Mouse (Mus musculus): Measurements from ENCODE around the gene Coro7. TPM values are rescaled to one million over a fixed set of nuclear protein-coding genes. Genes with fewer than 3 reads are reported as not detected.

Coro7 gene
- polyA plus RNA-seq, 1 experiment from 2014 or later = 23.3 TPM

DNA sequence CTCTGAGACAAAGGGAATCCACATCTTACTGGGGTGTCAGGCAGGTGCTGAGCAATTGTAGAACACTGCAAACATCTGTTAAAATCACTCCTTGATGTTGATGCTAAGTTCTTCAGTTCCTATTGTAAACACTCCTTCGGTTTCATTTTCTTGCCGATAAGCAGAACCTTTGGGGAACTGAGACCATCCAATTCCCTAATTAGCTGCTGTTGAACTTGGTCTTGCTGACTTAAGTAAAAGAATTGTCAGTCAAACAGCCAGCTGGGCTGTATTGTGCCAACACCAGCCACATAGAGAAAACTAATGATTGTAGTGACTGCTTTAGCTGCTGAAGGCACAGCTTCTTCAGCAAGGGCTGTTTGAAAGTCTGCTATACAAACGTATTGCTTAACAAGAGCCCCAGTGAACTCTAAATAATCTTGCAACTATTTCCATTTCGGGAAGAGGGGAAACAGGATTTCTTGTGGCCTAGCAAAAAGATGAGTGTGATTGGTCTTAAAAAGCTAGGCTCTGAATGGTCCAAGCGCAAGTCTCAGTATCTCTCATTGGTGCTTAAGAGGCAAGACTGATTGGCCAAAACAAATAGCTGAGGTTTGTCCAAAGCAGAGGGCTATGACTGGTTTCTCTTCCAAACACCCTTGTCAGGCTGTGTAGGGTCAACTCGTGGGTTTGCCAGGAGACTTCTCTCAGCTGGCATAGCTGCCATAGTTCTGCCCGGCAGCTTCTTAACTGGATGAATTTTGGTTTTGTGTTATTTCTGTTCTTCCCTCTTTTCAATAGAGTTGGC, 42.7 kb upstream of the Coro7 start:
- no peak for ATAC-seq (replicated peaks; ENCODE audit: low FRiP score)
- Histone ChIP-seq H3K4me1 (replicated peaks; ENCODE audit: control insufficient read depth, insufficient read depth, low read length) (no peaks in the 10 kb centered on the region; the same call in 1 of the 2 replicates), H3K36me3 (ENCODE audit: control insufficient read depth, insufficient read depth, low read length) (no peaks in the 10 kb centered on the region), H3K27me3 (ENCODE audit: control insufficient read depth, insufficient read depth, low read length) (no peaks in the 10 kb centered on the region), H3K9ac (ENCODE audit: low read length) (no peak overlapping the region), H3K9me3 (ENCODE audit: control insufficient read depth, low read length) (no peaks in the 10 kb centered on the region), H3K27ac (ENCODE audit: low read depth, low read length) (no peak overlapping the region), H3K4me3 (ENCODE audit: low read depth, low read length) (no peak overlapping the region), H3K4me2 (ENCODE audit: low read depth, low read length, severe bottlenecking) (no peak overlapping the region)
- 79% methylated on average over 7 of the region's 7 CpGs for WGBS
- no peak for DNase-seq (ENCODE audit: low spot score)

DNA sequence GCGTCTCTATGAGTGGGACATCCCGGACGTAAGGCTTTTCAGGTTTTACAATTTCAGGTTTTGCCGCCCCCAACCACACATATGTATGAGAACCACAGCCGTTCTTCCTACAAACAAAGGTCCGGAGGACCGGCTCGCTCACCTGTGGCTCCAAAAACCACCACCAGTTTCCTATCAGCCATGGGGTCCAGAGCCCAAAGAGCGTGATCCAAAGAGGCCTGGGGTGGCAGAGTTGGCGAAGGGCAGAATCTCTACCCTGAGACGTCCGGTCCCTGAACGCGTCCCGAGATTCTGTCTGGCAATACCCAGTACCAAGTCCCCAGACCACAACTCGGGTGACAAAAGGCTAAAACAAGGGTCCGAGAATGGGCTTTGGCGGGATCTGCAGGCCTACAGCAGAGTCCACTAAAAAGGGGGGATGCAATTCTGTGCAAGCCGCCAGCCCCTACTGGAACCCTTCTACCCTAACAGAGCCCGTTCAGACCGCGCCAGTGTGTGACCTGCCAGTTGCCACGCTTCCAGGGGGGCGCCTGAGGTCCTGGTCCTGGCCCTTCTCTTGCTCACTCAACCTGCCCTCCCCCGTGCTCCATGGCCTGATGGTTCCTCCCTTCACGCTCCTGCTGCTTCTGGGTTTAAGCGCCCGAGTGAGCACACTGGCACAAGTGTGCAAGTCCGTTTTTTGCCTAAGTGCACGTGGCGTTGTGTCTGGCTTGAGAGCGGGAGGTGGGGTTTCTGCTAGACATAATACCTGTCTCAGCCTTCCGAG, 39.4 kb upstream of the Coro7 start, which contains the start of gene Nmral1:
TSS of gene Nmral1 (minus strand) at position 604 of the 766 bp plus-strand sequence.
- H3K9ac ChIP-seq (ENCODE audit: low read length) = peak within 1 kb of the TSS; percentile 85
- no peaks in the 10 kb centered on the region for H3K9me3 ChIP-seq (ENCODE audit: control insufficient read depth, low read length)
- peak within 1 kb of the TSS; percentile 60 for H3K4me2 ChIP-seq (ENCODE audit: low read depth, low read length, severe bottlenecking)
- H3K27ac ChIP-seq (ENCODE audit: low read depth, low read length) = peak within 1 kb of the TSS; percentile 81
- H3K36me3 ChIP-seq (ENCODE audit: control insufficient read depth, insufficient read depth, low read length) = peaks cover 14% of the 10 kb centered on the region; the same call in 1 of the 2 replicates
- no peaks in the 10 kb centered on the region; the same call in 1 of the 2 replicates for H3K4me1 ChIP-seq (replicated peaks; ENCODE audit: control insufficient read depth, insufficient read depth, low read length)
- ATAC-seq (replicated peaks; ENCODE audit: low FRiP score) = peak; percentile 90
- peak within 1 kb of the TSS; percentile 51 for H3K4me3 ChIP-seq (ENCODE audit: low read depth, low read length)
- peak; percentile 87 for DNase-seq (ENCODE audit: low spot score)
- no peaks in the 10 kb centered on the region for H3K27me3 ChIP-seq (ENCODE audit: control insufficient read depth, insufficient read depth, low read length)
- WGBS = 15% methylated on average over 33 of the region's 33 CpGs

DNA sequence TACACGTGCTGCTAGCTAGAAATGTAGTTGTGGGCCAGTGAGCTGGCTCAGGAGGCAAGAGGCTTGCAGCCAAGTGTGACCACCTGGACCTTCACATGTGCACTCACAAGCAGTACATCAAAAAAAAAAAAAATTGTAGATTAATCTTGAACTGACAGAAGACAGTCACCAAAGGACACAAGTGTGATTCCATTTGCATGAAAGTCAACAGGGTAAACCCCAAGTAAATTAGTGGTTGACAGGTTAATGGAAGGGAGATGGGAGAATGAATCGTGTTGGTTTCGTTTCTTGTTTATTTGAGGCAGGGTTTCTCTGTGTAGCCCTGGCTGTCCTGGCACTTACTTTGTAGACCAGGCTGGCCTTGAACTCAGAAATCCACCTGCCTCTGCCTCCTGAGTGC, 38.3 kb upstream of the Coro7 start:
- no peak for DNase-seq (ENCODE audit: low spot score)
- peak overlapping the region; percentile 51 for H3K4me3 ChIP-seq (ENCODE audit: low read depth, low read length)
- no peak overlapping the region for H3K27ac ChIP-seq (ENCODE audit: low read depth, low read length)
- H3K4me2 ChIP-seq (ENCODE audit: low read depth, low read length, severe bottlenecking) = peak overlapping the region; percentile 60
- H3K4me1 ChIP-seq (replicated peaks; ENCODE audit: control insufficient read depth, insufficient read depth, low read length) = no peaks in the 10 kb centered on the region; the same call in 1 of the 2 replicates
- 77% methylated on average over 3 of the region's 3 CpGs for WGBS
- ATAC-seq (replicated peaks; ENCODE audit: low FRiP score) = no peak
- H3K9me3 ChIP-seq (ENCODE audit: control insufficient read depth, low read length) = no peaks in the 10 kb centered on the region
- H3K27me3 ChIP-seq (ENCODE audit: control insufficient read depth, insufficient read depth, low read length) = no peaks in the 10 kb centered on the region
- H3K9ac ChIP-seq (ENCODE audit: low read length) = peak overlapping the region; percentile 85
- H3K36me3 ChIP-seq (ENCODE audit: control insufficient read depth, insufficient read depth, low read length) = peaks cover 15% of the 10 kb centered on the region; the same call in 1 of the 2 replicates

- H3K9ac ChIP-seq (ENCODE audit: low read length) = no peak overlapping the region
- peaks cover 20% of the 10 kb centered on the region; the same call in 1 of the 2 replicates for H3K36me3 ChIP-seq (ENCODE audit: control insufficient read depth, insufficient read depth, low read length)
- no peaks in the 10 kb centered on the region for H3K9me3 ChIP-seq (ENCODE audit: control insufficient read depth, low read length)
- peak; percentile 43 for DNase-seq (ENCODE audit: low spot score)
- H3K4me3 ChIP-seq (ENCODE audit: low read depth, low read length) = no peak overlapping the region
- no peak overlapping the region for H3K4me2 ChIP-seq (ENCODE audit: low read depth, low read length, severe bottlenecking)
- no peak for ATAC-seq (replicated peaks; ENCODE audit: low FRiP score)
- H3K27me3 ChIP-seq (ENCODE audit: control insufficient read depth, insufficient read depth, low read length) = no peaks in the 10 kb centered on the region
- H3K27ac ChIP-seq (ENCODE audit: low read depth, low read length) = no peak overlapping the region
- no peaks in the 10 kb centered on the region for H3K4me1 ChIP-seq (replicated peaks; ENCODE audit: control insufficient read depth, insufficient read depth, low read length)
- WGBS = 93% methylated on average over 17 of the region's 17 CpGs
Measured at GRCm38 (mm10) chr16:4713861-4714710, 34.5 kb upstream of the Coro7 start.

GRCm38 (mm10) chr16:4711173-4711572, 31.6 kb upstream of the Coro7 start:
- H3K4me2 ChIP-seq (ENCODE audit: low read depth, low read length, severe bottlenecking) = no peak overlapping the region
- H3K4me3 ChIP-seq (ENCODE audit: low read depth, low read length) = no peak overlapping the region
- DNase-seq (ENCODE audit: low spot score) = no peak
- H3K27me3 ChIP-seq (ENCODE audit: control insufficient read depth, insufficient read depth, low read length) = no peaks in the 10 kb centered on the region
- ATAC-seq (replicated peaks; ENCODE audit: low FRiP score) = no peak
- H3K9ac ChIP-seq (ENCODE audit: low read length) = no peak overlapping the region
- no peak overlapping the region for H3K27ac ChIP-seq (ENCODE audit: low read depth, low read length)
- H3K4me1 ChIP-seq (replicated peaks; ENCODE audit: control insufficient read depth, insufficient read depth, low read length) = no peaks in the 10 kb centered on the region
- H3K36me3 ChIP-seq (ENCODE audit: control insufficient read depth, insufficient read depth, low read length) = peaks cover 20% of the 10 kb centered on the region; the same call in 1 of the 2 replicates
- H3K9me3 ChIP-seq (ENCODE audit: control insufficient read depth, low read length) = no peaks in the 10 kb centered on the region
- 97% methylated on average over 4 of the region's 4 CpGs for WGBS

- no peak for DNase-seq (ENCODE audit: low spot score)
- H3K36me3 ChIP-seq (ENCODE audit: control insufficient read depth, insufficient read depth, low read length) = peaks cover 12% of the 10 kb centered on the region; the same call in 1 of the 2 replicates
- H3K9me3 ChIP-seq (ENCODE audit: control insufficient read depth, low read length) = no peaks in the 10 kb centered on the region
- 79% methylated on average over 4 of the region's 4 CpGs for WGBS
- ATAC-seq (replicated peaks; ENCODE audit: low FRiP score) = no peak
- H3K4me1 ChIP-seq (replicated peaks; ENCODE audit: control insufficient read depth, insufficient read depth, low read length) = no peaks in the 10 kb centered on the region
- H3K27me3 ChIP-seq (ENCODE audit: control insufficient read depth, insufficient read depth, low read length) = no peaks in the 10 kb centered on the region
- no peak overlapping the region for H3K9ac ChIP-seq (ENCODE audit: low read length)
- H3K4me2 ChIP-seq (ENCODE audit: low read depth, low read length, severe bottlenecking) = no peak overlapping the region
- H3K4me3 ChIP-seq (ENCODE audit: low read depth, low read length) = no peak overlapping the region
- no peak overlapping the region for H3K27ac ChIP-seq (ENCODE audit: low read depth, low read length)
Measured at GRCm38 (mm10) chr16:4705541-4705940, 26.0 kb upstream of the Coro7 start.

GRCm38 (mm10) chr16:4702646-4703045, 23.1 kb upstream of the Coro7 start:
- Histone ChIP-seq H3K36me3 (ENCODE audit: control insufficient read depth, insufficient read depth, low read length) (peaks cover 12% of the 10 kb centered on the region; the same call in 1 of the 2 replicates), H3K27ac (ENCODE audit: low read depth, low read length) (no peak overlapping the region), H3K9ac (ENCODE audit: low read length) (no peak overlapping the region), H3K27me3 (ENCODE audit: control insufficient read depth, insufficient read depth, low read length) (no peaks in the 10 kb centered on the region), H3K4me1 (replicated peaks; ENCODE audit: control insufficient read depth, insufficient read depth, low read length) (no peaks in the 10 kb centered on the region), H3K4me2 (ENCODE audit: low read depth, low read length, severe bottlenecking) (no peak overlapping the region), H3K9me3 (ENCODE audit: control insufficient read depth, low read length) (no peaks in the 10 kb centered on the region), H3K4me3 (ENCODE audit: low read depth, low read length) (no peak overlapping the region)
- DNase-seq (ENCODE audit: low spot score) (no peak), ATAC-seq (replicated peaks; ENCODE audit: low FRiP score) (no peak)
- WGBS = 94% methylated on average over 1 of the region's 1 CpGs

- H3K4me1 ChIP-seq (replicated peaks; ENCODE audit: control insufficient read depth, insufficient read depth, low read length) = no peaks in the 10 kb centered on the region
- no peak for ATAC-seq (replicated peaks; ENCODE audit: low FRiP score)
- peaks cover 12% of the 10 kb centered on the region; the same call in 1 of the 2 replicates for H3K36me3 ChIP-seq (ENCODE audit: control insufficient read depth, insufficient read depth, low read length)
Measured at GRCm38 (mm10) chr16:4701211-4701610, 21.6 kb upstream of the Coro7 start.

More at GRCm38 (mm10) chr16:4701211-4701610, 21.6 kb upstream of the Coro7 start:
- no peak overlapping the region for H3K27ac ChIP-seq (ENCODE audit: low read depth, low read length)
- no peak overlapping the region for H3K9ac ChIP-seq (ENCODE audit: low read length)
- no peak overlapping the region for H3K4me2 ChIP-seq (ENCODE audit: low read depth, low read length, severe bottlenecking)
- DNase-seq (ENCODE audit: low spot score) = no peak
- 92% methylated on average over 3 of the region's 3 CpGs for WGBS
- no peak overlapping the region for H3K4me3 ChIP-seq (ENCODE audit: low read depth, low read length)
- H3K9me3 ChIP-seq (ENCODE audit: control insufficient read depth, low read length) = no peaks in the 10 kb centered on the region
- no peaks in the 10 kb centered on the region for H3K27me3 ChIP-seq (ENCODE audit: control insufficient read depth, insufficient read depth, low read length)

Data from forebrain, embryonic 11.5 days (tissue).